Mouse (Mus musculus) liver, adult 10 weeks (tissue): ENCODE measurements around the gene Mup1. TPM values are rescaled to one million over a fixed set of nuclear protein-coding genes. Genes with fewer than 3 reads are reported as not detected.

ENCODE experiments used
- polyA plus RNA-seq: library from polyadenylated mRNA; stranded (reverse); fragments of 350-450 nt; fragmentation: Illumina TruSeq; extraction: RNeasy Lipid Tissue Mini Kit (QIAGEN cat#74804); gene quantifications from one replicate; pipeline ENCODE4 v1.2.3, GENCODE M21; 2014; ENCODE audit warnings: low read depth, low replicate concordance

Mup1 gene
- polyA plus RNA-seq, result 30.6 TPM

DNA sequence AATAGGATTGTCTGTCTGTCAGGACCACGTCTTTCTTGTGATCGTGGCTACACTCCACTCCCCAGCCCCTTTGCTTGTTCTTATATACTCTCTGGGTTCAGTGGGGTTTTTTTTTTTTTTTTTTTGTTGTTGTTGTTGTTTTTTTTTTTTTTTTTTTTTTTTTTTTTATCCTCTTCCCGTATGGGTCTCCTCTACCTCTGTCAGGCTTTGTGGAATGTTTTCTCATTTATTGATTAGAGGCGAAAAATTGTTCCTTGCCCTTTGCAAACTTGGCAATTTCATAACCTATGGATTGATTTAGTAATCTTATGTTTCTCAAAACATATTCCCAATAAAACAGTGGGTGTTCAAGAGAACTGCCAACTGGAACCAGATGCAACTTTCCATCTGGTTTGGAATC is at the start of gene Mup1:
Gene Mup1, minus strand, starts transcription at position 101 of the 400 bp plus-strand sequence.

Other genes with a start within 250 kb of the Mup1 start
- 59.2 TPM for gene Mup9, start 80.0 kb downstream of the Mup1 start, polyA plus RNA-seq
- 247 TPM for gene Mup10, start 80.2 kb upstream of the Mup1 start, polyA plus RNA-seq
- gene Mup11, start 160.5 kb upstream of the Mup1 start, polyA plus RNA-seq, result 4,023 TPM
- gene Mup12, start 239.4 kb upstream of the Mup1 start, polyA plus RNA-seq, result 28.7 TPM